Mouse (Mus musculus) megakaryocyte, adult 5-6 weeks (primary cell): ENCODE measurements around the gene Ttll11. TPM values are rescaled to one million over a fixed set of nuclear protein-coding genes. Genes with fewer than 3 reads are reported as not detected.

Source experiments
- ATAC-seq: 2 replicates; pipeline ENCODE4 v1.8.0; 2016; ENCODE audit warnings: mild to moderate bottlenecking, inconsistent platforms; ENCODE audit not compliant: poor library complexity, severe bottlenecking
- total RNA-seq, 2 experiments: library from RNA; stranded (forward) in 1 of 2; stranded (reverse) in 1 of 2; fragments of 153-499, 151-499 nt in 1 of 2; fragments of 221-1000, 200-1000 nt in 1 of 2; gene quantifications; 2 replicates each; pipeline versions ENCODE4 v1.2.3 to v1.2.4; 2015 to 2017

The Ttll11 gene
- total RNA-seq, 2 experiments from 2014 or later, result 0.48 TPM; not detected in 1

GRCm38 (mm10) chr2:35702608-35703007 is 277.1 kb downstream of the Ttll11 start:
- no peak for ATAC-seq

DNA sequence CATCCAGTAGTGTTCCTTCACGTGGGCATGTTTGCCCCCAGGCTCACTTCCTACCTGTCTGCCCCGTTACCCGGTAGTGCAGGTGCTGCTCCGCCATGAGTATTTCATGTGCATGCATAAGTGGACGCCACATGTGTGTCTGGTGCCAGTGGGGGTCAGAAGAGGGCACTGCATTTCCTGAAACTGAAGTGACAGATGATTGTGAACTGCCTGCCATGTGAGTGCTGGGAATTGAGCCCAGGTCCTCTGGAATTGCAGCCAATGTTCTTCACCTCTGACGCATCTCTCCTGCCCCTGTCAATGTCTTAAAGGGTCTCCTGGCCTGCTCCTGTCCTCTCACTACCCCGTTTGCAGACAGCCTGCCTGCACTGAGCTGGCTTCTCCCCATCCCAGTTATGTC is 277.7 kb downstream of the Ttll11 start:
- no peak for ATAC-seq

Other genes starting within 250 kb of the Ttll11 start
- gene Ndufa8, start 69.5 kb upstream of the Ttll11 start, total RNA-seq (2015), result 87.6 and 88.1 TPM in 2 replicates
- 35.7 and 48.5 TPM in 2 replicates for gene Ndufa8, start 69.5 kb upstream of the Ttll11 start, total RNA-seq (2017)
- gene Morn5, start 69.5 kb upstream of the Ttll11 start, total RNA-seq (2015), result 0.25 TPM in 1 of 2 replicates, not detected in the other
- not detected in 2 replicates for gene Morn5, start 69.5 kb upstream of the Ttll11 start, total RNA-seq (2017)
- gene Lhx6, start 125.5 kb upstream of the Ttll11 start, total RNA-seq (2015), result not detected in 2 replicates
- gene Lhx6, start 125.5 kb upstream of the Ttll11 start, total RNA-seq (2017), result not detected in 2 replicates
- gene Mrrf, start 156.5 kb upstream of the Ttll11 start, total RNA-seq (2015), result 9.3 and 10.1 TPM in 2 replicates
- 22.5 and 23.6 TPM in 2 replicates for gene Mrrf, start 156.5 kb upstream of the Ttll11 start, total RNA-seq (2017)
- 36.4 and 37.8 TPM in 2 replicates for gene Rbm18, start 156.9 kb upstream of the Ttll11 start, total RNA-seq (2015)
- 21.7 and 22.1 TPM in 2 replicates for gene Rbm18, start 156.9 kb upstream of the Ttll11 start, total RNA-seq (2017)